Mouse (Mus musculus) hindbrain, embryonic 15.5 days (tissue): ENCODE results near the gene Abca3. TPM values are rescaled to one million over a fixed set of nuclear protein-coding genes. Genes with fewer than 3 reads are reported as not detected.

Experiments
- ATAC-seq: fragments of 200-750 bp; cut with Nextera tagmentation; 2 replicates; pipeline ENCODE4 v1.8.0; 2017; ENCODE audit warnings: low read depth, moderate number of reproducible peaks, moderate TSS enrichment; ENCODE audit not compliant: low FRiP score
- H3K27ac ChIP-seq: fragments of 300-500 bp; sonication (generic); replicated peaks from 2 replicates; pipeline ENCODE4 v1.5.1; 2015; ENCODE audit warnings: mild to moderate bottlenecking, inconsistent platforms
- H3K27me3 ChIP-seq: fragments of 300-500 bp; sonication (generic); 2 replicates; pipeline ENCODE4 v1.6.1; 2015; ENCODE audit warnings: control low read depth, inconsistent platforms
- H3K36me3 ChIP-seq: fragments of 300-500 bp; sonication (generic); 2 replicates; pipeline ENCODE4 v1.6.1; 2015; ENCODE audit warnings: control low read depth, inconsistent platforms
- H3K4me1 ChIP-seq: fragments of 300-500 bp; sonication (generic); replicated peaks from 2 replicates; pipeline ENCODE4 v1.6.1; 2015; ENCODE audit warnings: control low read depth, inconsistent platforms
- H3K4me2 ChIP-seq: fragments of 300-500 bp; sonication (generic); 2 replicates; pipeline ENCODE4 v1.6.1; 2015; ENCODE audit warnings: moderate library complexity, mild to moderate bottlenecking, inconsistent platforms
- H3K4me3 ChIP-seq: fragments of 300-500 bp; sonication (generic); 2 replicates; pipeline ENCODE4 v1.5.1; 2015; ENCODE audit warnings: mild to moderate bottlenecking, inconsistent platforms
- H3K9ac ChIP-seq: fragments of 300-500 bp; sonication (generic); 2 replicates; pipeline ENCODE4 v1.6.1; 2015; ENCODE audit warnings: inconsistent platforms
- H3K9me3 ChIP-seq: fragments of 300-500 bp; sonication (generic); 2 replicates; pipeline ENCODE4 v1.6.1; 2016; ENCODE audit warnings: control low read depth, inconsistent platforms
- WGBS: fragments of 180-500 bp; shearing (Covaris S2); methylation state at CpG from one replicate; pipeline ENCODE4 v1.1.7; 2015; 5-methylcytosine and 5-hydroxymethylcytosine counted together
- polyA plus RNA-seq: library from polyadenylated mRNA; unstranded; fragments of >200 nt; fragmentation: Nextera tagmentation; extraction: Ambion mirVana; gene quantifications from 2 replicates; pipeline ENCODE4 v1.2.1, GENCODE M21; 2015

Gene Abca3
- polyA plus RNA-seq, 1 experiment from 2014 or later: 31.9 TPM

DNA sequence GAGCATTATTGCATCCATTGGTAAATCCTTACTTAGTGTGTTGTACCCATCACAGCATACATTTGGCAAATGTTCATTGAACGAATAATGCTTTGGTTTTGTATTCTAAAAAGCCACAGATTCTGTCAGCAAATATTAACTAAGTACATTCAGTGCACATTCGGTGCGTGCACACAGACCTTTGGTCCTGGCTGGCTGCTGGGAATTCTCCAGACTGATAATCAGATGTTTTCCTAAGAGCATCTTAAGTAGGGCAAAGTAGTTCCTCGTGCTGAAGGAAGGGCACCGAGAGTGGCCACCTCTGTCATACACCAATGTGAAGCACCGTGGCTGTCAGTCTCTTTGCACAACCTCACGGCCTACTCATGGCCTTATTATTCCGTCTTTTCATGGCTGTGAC lies 7.3 kb downstream of the Abca3 start:
- no peak overlapping the region for H3K9ac ChIP-seq
- ATAC-seq: no peak
- 84% methylated on average over 8 of the region's 8 CpGs for WGBS

DNA sequence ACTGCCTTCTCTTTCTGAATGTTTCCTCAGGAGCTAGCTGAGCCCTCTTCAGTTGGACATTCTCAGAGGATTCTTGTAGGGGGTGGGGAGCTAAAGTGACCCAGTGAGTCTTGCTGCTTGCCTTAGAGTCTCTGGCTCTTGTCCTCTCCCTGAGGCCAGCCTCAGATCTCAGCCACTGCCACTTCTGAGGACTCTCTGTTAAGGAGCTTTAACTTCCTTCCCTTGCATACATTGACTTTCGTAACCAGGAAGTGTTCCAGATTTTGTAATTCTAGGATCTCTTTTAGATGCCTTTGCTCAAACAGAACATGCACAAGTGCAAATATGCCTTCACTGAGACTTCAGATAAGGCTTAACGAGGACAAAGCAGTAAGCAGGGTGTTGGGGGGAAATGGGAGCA lies 8.2 kb downstream of the Abca3 start:
- H3K9me3 ChIP-seq: no peaks in the 10 kb centered on the region
- no peak overlapping the region for H3K4me3 ChIP-seq
- no peak overlapping the region for H3K4me2 ChIP-seq
- peaks cover 11% of the 10 kb centered on the region; the same call in 1 of the 2 replicates for H3K4me1 ChIP-seq
- ATAC-seq: no peak
- H3K27me3 ChIP-seq: no peaks in the 10 kb centered on the region
- no peak overlapping the region for H3K9ac ChIP-seq
- WGBS: 77% methylated on average over 2 of the region's 2 CpGs
- no peak overlapping the region for H3K27ac ChIP-seq
- H3K36me3 ChIP-seq: peaks cover 14% of the 10 kb centered on the region

More for the DNA sequence above, 7.3 kb downstream of the Abca3 start:
- H3K27ac ChIP-seq: no peak overlapping the region
- H3K9me3 ChIP-seq: no peaks in the 10 kb centered on the region
- H3K4me1 ChIP-seq: peaks cover 15% of the 10 kb centered on the region
- peaks cover 10% of the 10 kb centered on the region; the same call in 1 of the 2 replicates for H3K36me3 ChIP-seq
- no peak overlapping the region for H3K4me3 ChIP-seq
- H3K27me3 ChIP-seq: no peaks in the 10 kb centered on the region
- no peak overlapping the region for H3K4me2 ChIP-seq

DNA sequence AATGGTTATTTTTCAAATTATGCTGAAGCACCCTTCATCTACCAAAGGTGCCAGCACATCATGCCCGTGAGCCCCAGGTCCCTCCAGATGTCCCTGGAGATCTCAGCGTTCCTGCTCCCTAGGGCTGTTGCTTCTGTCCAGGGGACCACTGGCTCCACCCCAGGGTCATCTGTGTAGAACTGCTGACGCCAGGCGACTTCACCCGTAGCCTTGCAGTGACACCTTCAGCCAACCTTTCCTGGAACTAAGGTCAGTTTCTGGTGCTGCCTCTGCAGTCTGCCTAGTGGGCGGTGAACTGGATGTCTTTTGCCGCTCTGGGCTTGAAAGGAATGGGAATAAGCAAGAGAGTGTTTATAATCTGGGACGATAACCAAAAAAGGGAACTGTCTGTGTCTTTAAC lies 9.1 kb downstream of the Abca3 start:
- H3K4me3 ChIP-seq: no peak overlapping the region
- 79% methylated on average over 8 of the region's 8 CpGs for WGBS
- no peak overlapping the region for H3K27ac ChIP-seq
- H3K4me1 ChIP-seq: peaks cover 3% of the 10 kb centered on the region; the same call in 1 of the 2 replicates
- H3K9me3 ChIP-seq: no peaks in the 10 kb centered on the region
- no peak for ATAC-seq
- H3K9ac ChIP-seq: no peak overlapping the region
- H3K4me2 ChIP-seq: no peak overlapping the region
- peaks cover 19% of the 10 kb centered on the region for H3K36me3 ChIP-seq
- H3K27me3 ChIP-seq: no peaks in the 10 kb centered on the region

DNA sequence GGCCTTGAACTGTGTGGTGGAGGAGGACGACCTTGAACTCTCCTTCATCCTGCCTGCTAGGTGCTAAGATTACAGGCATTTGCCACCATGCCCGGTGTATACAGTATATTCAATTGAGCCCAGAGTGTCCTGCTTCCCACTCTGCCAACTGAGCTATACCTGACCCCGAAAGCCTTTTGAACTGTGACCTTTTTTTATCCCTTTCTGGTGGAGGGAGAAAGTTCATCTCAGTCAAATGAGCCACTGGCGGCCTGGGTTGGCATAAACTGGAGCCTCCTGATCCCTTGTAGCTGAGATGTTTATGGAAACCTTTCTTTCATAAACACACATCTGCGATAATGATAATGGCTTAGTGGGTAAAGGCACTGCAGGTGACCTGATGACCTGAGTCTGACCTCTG lies 9.5 kb downstream of the Abca3 start:
- 88% methylated on average over 5 of the region's 5 CpGs for WGBS
- peaks cover 23% of the 10 kb centered on the region for H3K36me3 ChIP-seq

DNA sequence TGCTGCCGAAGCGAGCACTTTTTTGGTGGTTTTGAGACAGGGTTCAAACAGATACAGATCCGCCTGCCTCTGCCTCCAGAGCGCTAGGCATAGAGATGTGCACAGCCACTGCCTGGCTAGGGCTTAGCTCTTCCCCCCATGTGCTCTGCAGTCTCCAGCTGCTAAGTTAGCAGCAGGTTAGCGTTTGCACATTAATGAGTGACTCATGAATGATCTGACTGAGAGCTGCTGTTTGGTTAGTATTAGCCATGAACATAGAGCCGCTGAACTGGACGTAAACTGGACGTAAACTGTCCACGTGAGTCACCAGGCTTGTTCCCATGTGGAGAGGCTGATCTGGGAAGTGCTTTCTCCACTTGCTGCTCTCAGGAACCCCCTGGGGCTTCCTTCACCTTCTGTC lies 10.8 kb downstream of the Abca3 start:
- no peaks in the 10 kb centered on the region for H3K4me1 ChIP-seq
- no peak overlapping the region for H3K27ac ChIP-seq
- ATAC-seq: no peak
- H3K4me3 ChIP-seq: no peak overlapping the region
- no peak overlapping the region for H3K9ac ChIP-seq
- H3K36me3 ChIP-seq: peaks cover 35% of the 10 kb centered on the region
- 74% methylated on average over 9 of the region's 9 CpGs for WGBS
- H3K9me3 ChIP-seq: no peaks in the 10 kb centered on the region
- no peak overlapping the region for H3K4me2 ChIP-seq
- no peaks in the 10 kb centered on the region for H3K27me3 ChIP-seq

More for the DNA sequence above, 9.5 kb downstream of the Abca3 start:
- no peaks in the 10 kb centered on the region for H3K9me3 ChIP-seq
- H3K9ac ChIP-seq: no peak overlapping the region
- no peaks in the 10 kb centered on the region for H3K4me1 ChIP-seq
- no peak overlapping the region for H3K4me3 ChIP-seq
- no peak overlapping the region for H3K27ac ChIP-seq
- no peaks in the 10 kb centered on the region for H3K27me3 ChIP-seq
- ATAC-seq: no peak
- no peak overlapping the region for H3K4me2 ChIP-seq

DNA sequence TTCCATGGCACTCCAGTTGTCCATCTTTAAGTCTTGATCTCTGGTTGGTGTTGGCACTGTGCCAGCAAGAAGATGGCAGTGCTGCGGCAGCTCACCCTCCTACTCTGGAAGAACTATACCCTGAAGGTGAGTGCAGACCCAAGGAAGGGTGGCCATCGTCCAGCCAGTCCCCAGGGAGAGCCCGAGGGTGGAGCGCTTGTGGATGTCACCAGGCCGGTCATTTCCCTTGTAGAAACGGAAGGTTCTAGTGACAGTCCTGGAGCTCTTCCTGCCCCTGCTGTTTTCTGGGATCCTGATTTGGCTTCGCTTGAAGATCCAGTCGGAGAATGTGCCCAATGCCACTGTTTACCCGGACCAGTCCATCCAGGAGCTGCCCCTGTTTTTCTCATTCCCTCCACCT lies 12.7 kb downstream of the Abca3 start:
- ATAC-seq: no peak
- H3K36me3 ChIP-seq: peaks cover 38% of the 10 kb centered on the region
- WGBS: 87% methylated on average over 9 of the region's 9 CpGs
- H3K27ac ChIP-seq: no peak overlapping the region
- no peak overlapping the region for H3K4me3 ChIP-seq
- no peaks in the 10 kb centered on the region for H3K27me3 ChIP-seq
- no peaks in the 10 kb centered on the region for H3K9me3 ChIP-seq
- H3K4me1 ChIP-seq: no peaks in the 10 kb centered on the region
- no peak overlapping the region for H3K4me2 ChIP-seq
- no peak overlapping the region for H3K9ac ChIP-seq

DNA sequence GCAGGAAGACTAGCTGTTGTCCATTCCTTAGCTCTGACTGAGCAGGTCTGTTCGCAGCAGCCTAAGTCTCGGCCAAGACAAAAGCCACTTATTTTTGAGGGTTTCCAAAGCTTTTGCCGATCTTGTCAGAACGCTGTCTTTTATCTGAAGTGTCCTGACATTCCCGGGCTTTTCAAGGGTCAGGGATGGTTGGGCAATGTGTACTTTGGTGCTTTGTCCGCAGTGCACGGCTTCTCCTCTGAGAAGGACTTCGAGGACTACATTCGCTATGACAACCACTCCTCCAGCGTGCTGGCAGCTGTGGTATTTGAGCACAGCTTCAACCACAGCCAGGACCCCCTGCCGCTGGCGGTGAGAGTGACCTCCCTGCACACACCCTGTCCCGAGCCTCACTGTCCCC lies 14.1 kb downstream of the Abca3 start:
- no peak overlapping the region for H3K4me2 ChIP-seq
- WGBS: 28% methylated on average over 13 of the region's 13 CpGs
- H3K4me3 ChIP-seq: no peak overlapping the region
- H3K9me3 ChIP-seq: no peaks in the 10 kb centered on the region
- H3K27ac ChIP-seq: no peak overlapping the region
- peaks cover 45% of the 10 kb centered on the region for H3K36me3 ChIP-seq
- no peaks in the 10 kb centered on the region for H3K4me1 ChIP-seq
- H3K9ac ChIP-seq: no peak overlapping the region
- no peak for ATAC-seq
- no peaks in the 10 kb centered on the region for H3K27me3 ChIP-seq

DNA sequence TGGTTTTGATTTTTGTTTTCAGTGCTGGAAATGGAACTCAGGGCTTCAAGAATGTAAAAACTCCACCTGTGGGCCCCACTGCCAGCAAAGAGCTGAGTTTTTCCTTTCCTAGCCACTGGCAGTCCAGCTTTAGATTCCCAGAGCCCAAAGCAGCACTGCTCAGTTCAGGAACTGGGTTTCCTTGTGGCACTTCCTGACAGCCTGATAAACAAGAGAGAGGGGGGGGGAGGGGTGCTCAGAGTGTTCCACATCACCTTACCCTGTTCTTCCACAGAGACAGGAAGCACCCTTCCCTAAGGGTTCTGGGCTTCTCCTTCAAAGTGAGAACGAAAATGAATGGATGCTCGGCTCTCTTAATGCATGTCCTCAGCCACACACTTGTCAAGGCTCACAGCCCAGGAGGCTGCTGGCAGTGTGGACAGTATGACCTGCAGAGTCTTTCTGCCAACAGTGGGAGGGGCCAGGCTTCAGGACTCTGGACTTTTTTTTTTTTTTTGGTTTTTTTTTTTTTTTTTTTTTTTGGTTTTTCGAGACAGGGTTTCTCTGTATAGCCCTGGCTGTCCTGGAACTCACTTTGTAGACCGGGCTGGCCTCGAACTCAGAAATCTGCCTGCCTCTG lies 23.5 kb downstream of the Abca3 start:
- ATAC-seq: no peak
- 81% methylated on average over 5 of the region's 5 CpGs for WGBS
- Histone ChIP-seq H3K9ac (no peak overlapping the region), H3K27me3 (no peaks in the 10 kb centered on the region), H3K4me1 (no peaks in the 10 kb centered on the region), H3K9me3 (no peaks in the 10 kb centered on the region), H3K4me2 (no peak overlapping the region), H3K36me3 (peaks cover 70% of the 10 kb centered on the region), H3K4me3 (no peak overlapping the region), H3K27ac (no peak overlapping the region)

DNA sequence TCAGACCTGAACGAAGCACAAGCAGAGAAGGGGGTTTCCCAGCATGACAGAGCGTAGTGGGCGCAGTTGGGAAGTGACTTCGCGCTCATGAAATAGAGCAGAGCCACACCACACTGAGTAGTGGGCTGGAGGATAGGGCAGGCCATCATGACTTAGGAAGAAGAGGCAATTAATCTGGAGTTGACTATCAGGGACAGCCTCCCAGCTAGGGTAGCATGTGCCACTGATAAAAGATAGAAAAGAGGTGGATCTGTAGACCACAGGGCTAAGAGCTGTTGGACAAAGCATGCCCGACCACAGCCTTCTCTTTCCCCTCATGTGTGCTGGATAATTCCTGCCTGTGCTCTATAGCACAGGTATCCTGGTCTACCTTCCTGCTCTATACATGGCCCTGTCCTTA lies 24.1 kb downstream of the Abca3 start:
- Histone ChIP-seq H3K27ac (no peak overlapping the region), H3K36me3 (peaks cover 67% of the 10 kb centered on the region), H3K4me1 (no peaks in the 10 kb centered on the region), H3K4me3 (no peak overlapping the region), H3K9me3 (no peaks in the 10 kb centered on the region), H3K27me3 (no peaks in the 10 kb centered on the region), H3K9ac (no peak overlapping the region), H3K4me2 (no peak overlapping the region)
- no peak for ATAC-seq
- 92% methylated on average over 6 of the region's 6 CpGs for WGBS

DNA sequence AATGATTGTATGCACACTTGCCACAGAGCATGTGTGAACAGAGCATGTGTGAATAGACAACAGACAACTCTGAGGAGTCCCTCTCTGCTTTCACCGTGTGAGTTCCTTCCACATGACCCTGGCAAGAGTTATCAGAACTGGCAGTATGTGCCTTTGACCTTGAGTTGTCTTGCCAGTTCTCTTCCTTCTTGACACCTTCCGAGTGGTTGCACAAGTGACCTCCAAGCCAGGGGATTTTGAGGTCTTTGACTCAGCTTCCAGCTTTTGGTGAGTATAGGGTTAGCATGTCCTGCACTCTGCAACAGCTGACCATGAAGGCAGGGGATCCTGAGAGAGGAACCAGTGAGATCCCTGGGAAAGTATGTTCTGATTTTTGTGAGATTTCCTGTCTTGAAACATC lies 26.7 kb downstream of the Abca3 start:
- Histone ChIP-seq H3K4me1 (no peaks in the 10 kb centered on the region), H3K4me3 (no peak overlapping the region), H3K9me3 (no peaks in the 10 kb centered on the region), H3K9ac (no peak overlapping the region), H3K36me3 (peaks cover 71% of the 10 kb centered on the region), H3K27me3 (no peaks in the 10 kb centered on the region), H3K27ac (no peak overlapping the region), H3K4me2 (no peak overlapping the region)
- 97% methylated on average over 2 of the region's 2 CpGs for WGBS
- ATAC-seq: no peak

DNA sequence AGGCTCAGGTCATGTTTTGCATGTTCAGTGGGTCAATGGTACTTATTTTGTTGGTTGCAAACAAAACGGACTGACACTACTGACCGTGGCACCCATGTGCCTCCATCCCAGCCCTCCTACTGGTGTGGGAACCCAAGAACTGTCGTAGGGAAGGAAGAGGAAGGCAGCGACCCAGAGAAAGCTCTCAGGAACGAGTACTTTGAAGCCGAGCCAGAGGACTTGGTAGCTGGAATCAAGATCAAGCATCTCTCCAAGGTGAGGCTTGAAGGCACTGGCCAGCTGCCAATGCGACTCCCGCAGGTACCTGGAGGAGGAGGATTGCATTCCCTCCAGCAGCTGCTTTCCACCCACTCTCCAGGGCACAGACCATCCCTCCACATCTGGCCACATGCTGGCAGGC lies 32.0 kb downstream of the Abca3 start:
- no peak for ATAC-seq
- whole genome bisulfite sequencing: 85% methylated on average over 8 of the region's 8 CpGs
- H3K4me2 ChIP-seq: no peak overlapping the region

DNA sequence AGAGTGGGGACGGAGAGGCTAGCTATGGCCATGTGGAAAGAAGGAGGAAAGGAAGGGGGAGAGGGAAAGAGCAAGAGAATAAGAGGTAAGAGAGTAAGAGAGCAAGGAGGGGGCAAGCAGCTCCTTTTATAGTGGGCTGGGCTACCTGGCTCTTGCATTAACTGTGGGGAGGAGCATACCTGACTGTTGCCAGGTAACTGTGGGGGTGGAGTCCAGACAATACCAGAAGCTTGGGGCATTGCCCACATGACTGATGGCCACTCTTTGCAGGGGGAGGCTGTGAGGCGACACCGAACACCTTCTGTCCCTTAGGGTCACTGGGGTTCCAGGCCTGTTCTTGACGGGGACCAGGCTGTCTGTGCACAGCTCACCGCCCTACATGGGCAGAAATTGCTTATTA lies 37.0 kb downstream of the Abca3 start:
- H3K36me3 ChIP-seq: peaks cover 70% of the 10 kb centered on the region
- no peak for ATAC-seq
- no peak overlapping the region for H3K4me2 ChIP-seq
- WGBS: 86% methylated on average over 5 of the region's 5 CpGs
- H3K27me3 ChIP-seq: no peaks in the 10 kb centered on the region
- H3K9ac ChIP-seq: no peak overlapping the region
- H3K4me3 ChIP-seq: no peak overlapping the region
- H3K27ac ChIP-seq: no peak overlapping the region
- no peaks in the 10 kb centered on the region for H3K4me1 ChIP-seq
- H3K9me3 ChIP-seq: no peaks in the 10 kb centered on the region

More for the DNA sequence above, 32.0 kb downstream of the Abca3 start:
- no peaks in the 10 kb centered on the region for H3K27me3 ChIP-seq
- no peak overlapping the region for H3K9ac ChIP-seq
- H3K4me1 ChIP-seq: no peaks in the 10 kb centered on the region
- H3K4me3 ChIP-seq: no peak overlapping the region
- no peak overlapping the region for H3K27ac ChIP-seq
- H3K36me3 ChIP-seq: peaks cover 81% of the 10 kb centered on the region
- H3K9me3 ChIP-seq: no peaks in the 10 kb centered on the region

DNA sequence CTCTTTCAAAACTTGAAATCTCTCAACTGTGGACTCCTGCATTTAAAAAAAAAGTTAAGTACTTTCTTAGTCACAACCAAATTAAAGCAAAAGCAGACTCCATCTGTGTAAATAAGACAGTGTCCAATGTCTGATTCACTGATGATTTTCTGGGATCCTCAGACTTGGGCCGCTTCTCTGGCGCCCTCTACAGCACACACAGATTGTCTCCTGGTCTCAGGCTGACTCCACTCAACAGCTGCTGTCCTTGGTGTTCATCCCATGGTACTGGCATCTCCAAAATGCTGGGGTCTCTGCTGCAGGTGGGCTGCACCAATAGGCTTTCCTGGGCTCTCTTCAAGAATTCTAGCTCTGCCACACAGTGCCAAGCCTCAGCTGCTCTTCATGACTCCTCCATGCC lies 38.1 kb downstream of the Abca3 start:
- H3K36me3 ChIP-seq: peaks cover 66% of the 10 kb centered on the region
- no peak overlapping the region for H3K4me3 ChIP-seq
- WGBS: 5% methylated on average over 2 of the region's 2 CpGs
- H3K27me3 ChIP-seq: no peaks in the 10 kb centered on the region
- H3K9ac ChIP-seq: no peak overlapping the region
- no peaks in the 10 kb centered on the region for H3K9me3 ChIP-seq
- no peak for ATAC-seq
- no peak overlapping the region for H3K4me2 ChIP-seq
- H3K4me1 ChIP-seq: no peaks in the 10 kb centered on the region
- H3K27ac ChIP-seq: no peak overlapping the region
